Mouse (Mus musculus) common myeloid progenitor, adult 5-6 weeks (primary cell): ENCODE data around the gene Ccnyl1. TPM values are rescaled to one million over a fixed set of nuclear protein-coding genes. Genes with fewer than 3 reads are reported as not detected.

ENCODE experiments used
- ATAC-seq: replicated peaks from 2 replicates; pipeline ENCODE4 v1.8.0; 2016; ENCODE audit warnings: low read depth, mild to moderate bottlenecking, moderate TSS enrichment, inconsistent platforms; ENCODE audit not compliant: poor library complexity, severe bottlenecking
- total RNA-seq: library from RNA; stranded (forward); fragments of 200-1000, 187-1606 nt; gene quantifications from 2 replicates; pipeline ENCODE4 v1.2.3, GENCODE M21; 2017

The Ccnyl1 gene
- total RNA-seq, 1 experiment from 2014 or later, result 4.6 TPM

DNA sequence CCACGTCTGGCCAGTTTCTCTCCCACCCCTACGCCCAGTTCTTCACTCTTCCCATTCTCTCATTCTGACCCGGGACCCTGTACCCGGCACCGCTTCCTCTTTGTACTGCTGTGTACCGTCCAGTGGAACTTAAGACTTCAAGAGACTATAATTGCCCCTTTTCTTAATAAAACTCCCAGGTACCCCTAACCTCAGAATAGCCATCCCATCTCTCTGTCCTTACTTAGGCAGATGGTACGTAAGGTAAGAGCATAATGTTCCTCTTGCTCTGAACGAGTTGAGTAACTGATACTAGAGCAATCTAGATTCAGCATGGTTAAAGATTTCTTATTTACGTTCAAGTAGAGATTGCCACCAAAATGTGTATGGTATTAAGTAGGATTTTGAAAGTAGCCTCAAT, 1.3 kb downstream of the Ccnyl1 start:
- no peak for ATAC-seq

DNA sequence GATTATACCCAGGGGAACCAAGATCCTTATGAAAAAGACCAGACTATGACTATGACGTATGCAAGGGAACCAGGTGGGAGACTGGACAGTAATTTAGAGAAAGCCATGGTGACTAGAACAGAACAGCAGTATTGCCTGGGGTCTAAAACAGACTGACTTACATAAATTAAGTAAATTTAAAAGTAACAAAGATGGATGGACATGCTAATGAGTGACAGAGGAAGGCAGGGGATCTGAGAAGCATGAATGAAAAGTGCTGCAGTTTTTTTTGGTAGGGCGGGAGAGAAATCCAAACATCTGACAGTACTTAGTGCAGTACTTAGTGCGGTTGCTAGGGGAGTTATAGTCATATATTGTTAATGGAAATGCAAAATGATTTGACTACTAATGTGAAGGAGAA, 4.9 kb downstream of the Ccnyl1 start:
- no peak for ATAC-seq

DNA sequence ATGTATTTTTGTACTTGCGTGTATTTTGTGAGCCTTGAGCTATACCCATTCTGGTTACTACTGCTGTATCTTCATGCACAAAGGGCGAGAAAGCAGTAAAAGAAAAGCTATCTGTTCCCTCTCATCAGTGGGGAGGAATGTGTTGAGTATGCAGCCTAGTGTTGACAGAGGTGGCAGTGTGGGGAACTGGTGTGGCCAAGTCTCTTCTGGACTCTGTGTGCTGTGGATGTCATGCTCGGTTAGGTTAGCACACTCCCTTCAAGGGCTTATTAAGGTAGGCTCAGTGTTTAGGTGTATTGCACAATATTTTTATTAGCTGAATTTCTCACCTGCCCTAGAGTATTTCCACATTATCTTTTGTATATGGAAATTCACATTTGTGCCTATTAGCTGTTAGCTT, 11.5 kb downstream of the Ccnyl1 start:
- ATAC-seq, result no peak

DNA sequence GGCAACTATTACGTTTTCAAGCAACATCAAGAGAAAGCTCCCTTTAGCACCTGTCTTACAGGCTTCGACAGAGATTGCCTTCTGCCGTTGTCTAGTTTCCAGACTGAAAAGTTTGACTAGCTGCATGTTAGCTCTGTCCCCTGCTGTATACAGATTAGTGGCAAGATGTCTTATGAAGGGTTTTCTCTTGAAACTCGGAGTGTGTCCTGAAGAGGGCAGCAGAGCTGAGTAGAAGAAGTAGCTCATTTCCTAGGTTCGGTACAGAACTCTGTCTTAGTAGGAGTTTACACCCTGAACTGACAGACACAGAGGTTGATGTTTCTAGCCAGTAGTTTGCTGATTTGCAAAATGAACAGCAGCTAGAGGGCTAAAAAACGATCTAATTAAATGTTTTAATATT, 15.0 kb downstream of the Ccnyl1 start:
- peak; percentile 91 for ATAC-seq

DNA sequence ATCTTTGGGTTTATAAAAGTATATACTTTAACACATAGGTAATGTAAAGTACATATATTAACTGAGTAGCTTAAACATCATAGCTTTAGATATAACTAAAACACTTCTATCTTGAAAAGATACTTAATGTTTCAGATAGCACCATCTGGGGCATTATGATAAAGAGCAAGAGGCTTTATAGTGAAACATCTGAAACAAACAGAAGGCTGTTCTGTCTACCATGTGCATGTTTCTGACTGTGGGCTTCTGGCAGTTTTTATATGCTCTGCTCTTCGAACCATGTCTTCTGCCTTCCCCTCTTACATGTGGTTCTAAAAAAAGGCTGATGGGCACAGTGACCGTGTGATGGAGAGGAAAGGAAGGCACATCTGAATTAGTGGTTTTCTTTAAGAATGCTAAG, 16.4 kb downstream of the Ccnyl1 start:
- no peak for ATAC-seq

DNA sequence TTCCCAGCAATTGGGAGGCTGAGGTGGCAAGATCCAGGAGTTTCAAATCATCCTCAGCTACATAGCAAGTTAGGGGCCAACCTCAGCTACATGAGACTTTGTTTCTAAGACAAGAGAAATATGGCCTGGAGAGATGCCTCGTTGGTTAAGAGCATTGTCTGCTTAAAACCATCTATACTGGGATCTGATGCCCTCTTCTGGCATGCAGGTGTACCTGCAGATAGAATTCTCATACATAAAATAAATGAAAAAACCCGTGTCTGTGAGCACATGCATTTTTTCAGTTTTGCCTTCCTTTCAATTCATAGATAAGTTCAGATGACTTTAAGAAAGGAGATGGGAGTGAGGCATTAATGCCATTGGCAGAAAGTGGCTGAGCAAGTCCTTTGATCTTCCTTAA, 19.6 kb downstream of the Ccnyl1 start:
- ATAC-seq, result no peak; the same call in 1 of the 2 replicates

DNA sequence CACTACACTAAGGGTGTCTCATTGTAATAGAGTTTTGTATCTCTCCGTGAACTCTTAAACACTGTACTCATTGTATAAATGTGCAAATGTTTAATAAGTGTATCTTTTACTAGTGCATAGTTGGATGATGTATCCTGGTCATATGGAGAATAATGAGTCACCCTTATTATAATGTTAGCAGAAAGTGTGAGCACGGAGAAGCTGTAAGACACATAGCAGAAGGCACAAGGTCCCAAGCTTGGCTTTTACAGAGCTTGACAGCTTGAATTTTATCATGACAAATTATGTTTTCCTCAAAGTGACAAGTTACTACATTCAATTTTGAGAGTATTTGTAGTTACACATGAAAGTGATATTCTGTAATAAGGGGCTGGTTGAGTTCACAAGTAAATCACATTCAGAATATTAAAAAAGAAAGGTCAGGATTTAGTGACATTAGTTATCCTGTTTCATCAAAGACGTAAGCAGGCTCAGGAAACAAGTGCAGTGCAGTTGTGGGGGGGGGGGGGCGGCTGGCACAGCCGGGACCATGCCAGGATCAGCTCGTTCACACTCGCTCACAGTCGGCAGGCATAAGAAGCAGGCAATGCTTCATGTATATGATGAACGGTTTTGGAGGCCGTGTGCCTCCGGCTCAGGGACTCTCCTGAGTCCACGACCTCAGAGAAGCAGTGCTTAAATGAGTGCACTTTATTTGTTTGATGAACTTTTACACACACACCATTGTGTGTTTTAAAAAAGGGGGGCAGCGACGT, 21.9 kb downstream of the Ccnyl1 start:
- no peak for ATAC-seq

DNA sequence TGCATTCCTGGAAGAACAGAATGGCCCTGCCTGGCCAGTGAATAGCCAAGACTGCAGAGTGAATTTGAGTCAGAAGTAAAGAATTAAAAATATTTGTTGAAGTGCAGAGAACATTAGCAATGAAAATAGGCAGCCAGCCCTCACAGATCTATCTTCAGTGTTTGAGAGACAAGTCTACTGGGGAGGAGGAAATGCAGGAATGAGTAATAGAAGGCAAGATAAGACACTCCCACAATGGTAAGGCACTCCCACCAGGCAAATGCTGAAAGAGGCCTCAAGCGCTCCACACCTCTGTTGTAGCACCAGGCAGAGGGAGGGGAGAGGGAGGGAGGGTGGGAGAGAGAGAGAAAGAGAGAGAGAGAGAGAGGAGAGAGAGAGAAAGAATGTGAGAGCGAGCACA, 25.2 kb downstream of the Ccnyl1 start:
- ATAC-seq, result no peak

DNA sequence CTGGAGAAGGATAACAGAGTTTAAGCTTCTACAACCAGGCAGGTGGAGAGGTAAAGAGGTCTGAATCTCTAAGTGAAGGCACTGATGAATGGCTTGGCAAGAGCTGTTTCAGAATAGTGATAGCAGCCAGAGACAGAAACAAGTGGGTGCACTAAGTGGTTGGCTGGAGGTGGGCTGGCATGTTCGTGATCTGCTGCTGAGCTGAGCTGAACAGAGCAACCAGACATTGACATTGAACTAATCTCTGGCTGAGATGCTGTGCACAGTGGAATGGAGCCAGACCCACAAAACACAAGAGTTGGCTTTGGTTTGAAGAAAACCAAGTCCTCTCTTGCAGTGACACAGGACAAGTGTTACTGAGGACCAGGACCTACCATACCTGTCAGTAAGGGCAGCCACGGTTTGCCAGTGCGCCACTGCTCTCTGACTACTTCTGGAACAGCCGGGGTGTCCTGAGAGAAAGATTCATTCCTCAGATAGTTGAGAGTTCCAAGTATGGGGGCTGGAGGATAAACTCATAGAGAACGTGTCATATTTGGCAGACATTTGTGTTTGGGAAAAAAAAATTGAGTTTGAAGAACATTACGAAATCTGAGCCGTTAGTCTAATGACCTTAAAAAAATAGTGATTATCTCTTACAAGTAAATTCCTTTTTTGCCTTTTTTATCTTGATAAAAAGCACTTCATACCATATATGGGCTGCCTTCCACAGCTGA, 26.5 kb downstream of the Ccnyl1 start:
- no peak for ATAC-seq

DNA sequence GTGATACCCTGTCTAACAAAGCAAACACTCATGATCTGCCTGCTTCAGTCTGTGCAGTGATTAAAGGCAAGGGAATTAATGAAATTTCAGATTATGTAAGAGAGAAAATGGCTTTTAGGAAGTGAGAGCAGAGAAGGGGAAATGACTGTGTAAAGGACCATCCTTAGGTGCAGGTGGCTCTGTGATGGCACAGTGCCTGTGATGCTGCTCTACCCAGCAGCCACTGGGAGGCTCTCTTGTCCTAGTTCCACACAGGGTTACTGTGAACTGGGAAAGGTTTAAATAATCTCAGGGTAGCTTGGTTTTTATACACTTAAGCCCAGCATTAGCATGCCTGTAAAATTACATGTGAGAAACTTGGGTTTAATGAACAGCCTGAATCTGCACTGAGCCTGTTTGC, 27.2 kb downstream of the Ccnyl1 start:
- ATAC-seq, result peak; percentile 99

DNA sequence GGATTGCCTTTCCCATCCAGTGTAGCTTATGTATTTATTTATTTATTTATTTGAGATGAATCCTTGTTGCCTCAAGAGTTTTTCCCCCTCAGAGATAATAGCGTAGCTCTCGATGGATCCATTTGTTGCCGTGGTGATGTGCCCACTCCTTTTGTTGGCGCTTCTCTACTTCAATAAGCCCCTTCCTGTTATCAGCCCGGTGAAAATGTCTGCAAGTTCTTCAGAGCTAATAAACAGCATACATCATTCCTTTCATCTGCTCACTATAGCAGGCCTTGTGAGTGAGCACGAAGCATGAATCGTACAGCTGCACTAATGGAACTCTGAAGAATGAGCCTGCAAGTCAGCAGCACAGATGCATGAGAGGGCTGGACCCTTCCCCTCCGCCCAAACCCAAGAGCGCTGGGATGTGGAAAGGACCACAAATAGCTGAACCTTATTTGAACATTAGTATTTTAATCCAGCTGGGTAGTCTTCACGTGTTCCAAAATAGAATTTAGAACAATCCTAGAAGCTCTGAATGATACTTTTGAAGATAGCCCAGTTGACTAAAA, 30.9 kb downstream of the Ccnyl1 start:
- ATAC-seq, result no peak

DNA sequence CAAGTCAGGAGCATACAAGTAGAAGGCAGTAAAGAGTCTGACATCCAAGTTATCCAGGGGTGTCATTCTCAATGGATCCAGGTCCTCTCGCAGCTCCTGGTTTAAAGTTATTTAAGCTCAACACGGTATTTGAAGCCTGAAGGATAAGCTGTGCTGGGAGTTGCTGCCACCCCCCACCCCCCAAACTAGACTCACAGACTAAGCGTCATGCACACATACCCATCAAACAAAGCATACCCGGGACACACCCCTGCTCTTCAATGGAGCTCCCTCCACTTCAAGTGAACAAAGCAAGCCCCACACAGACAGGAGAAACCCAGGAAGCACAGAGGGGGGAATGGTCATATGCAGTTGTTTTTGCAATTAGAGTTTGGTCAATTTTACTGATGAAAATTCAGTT, 39.8 kb downstream of the Ccnyl1 start:
- ATAC-seq, result no peak

DNA sequence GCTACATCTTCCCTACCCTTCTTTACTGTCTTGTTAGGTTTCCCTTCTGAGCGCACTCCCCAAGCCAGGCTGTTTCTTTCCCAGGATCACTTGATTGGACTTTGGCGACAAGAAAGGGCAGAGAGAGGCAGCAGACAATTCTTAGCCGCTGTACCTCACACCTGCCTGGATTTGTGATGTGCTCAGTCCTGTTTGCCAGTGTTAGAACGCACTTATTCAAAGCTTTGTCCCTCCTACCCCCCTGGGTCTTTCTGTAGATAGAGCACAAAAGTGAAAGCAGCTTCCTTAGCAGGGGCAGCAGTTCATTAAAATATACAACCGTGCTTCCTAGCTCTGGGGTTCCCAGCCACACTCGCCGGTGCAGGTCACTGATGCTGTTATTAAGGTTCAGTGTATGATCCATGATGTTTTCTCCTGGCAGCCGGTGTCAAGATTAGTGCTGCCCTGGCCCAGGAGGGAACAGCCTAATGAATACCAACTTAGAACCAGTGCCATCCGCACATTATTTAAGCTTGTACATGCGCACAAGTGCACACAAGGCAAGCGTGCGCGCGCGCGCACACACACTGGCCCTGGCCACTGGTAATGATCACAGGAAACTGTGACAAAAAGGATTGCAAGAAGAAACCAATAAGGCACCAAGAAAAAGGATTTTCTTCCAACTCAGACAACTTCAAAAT, 41.2 kb downstream of the Ccnyl1 start:
- ATAC-seq, result no peak

DNA sequence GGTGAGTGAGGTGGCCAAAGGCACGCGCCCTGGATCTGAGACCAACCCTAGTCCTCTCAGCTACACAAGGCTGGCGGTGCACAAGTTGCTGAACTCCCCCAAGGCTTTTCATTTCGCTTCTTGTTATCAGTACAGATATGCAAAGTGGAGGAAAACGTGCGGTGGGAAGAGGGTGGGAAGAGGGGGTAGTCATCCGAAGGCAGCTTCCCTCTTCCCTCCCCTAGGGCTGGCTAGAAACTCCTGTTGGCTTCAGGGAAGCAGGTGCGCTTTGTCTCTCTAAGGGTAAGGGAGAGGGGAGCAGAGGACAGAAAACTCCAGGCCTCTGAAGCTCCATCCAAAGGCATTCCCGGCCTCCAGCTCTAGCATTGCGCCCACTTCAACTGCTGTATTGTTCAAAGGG, 41.9 kb downstream of the Ccnyl1 start:
- no peak for ATAC-seq

DNA sequence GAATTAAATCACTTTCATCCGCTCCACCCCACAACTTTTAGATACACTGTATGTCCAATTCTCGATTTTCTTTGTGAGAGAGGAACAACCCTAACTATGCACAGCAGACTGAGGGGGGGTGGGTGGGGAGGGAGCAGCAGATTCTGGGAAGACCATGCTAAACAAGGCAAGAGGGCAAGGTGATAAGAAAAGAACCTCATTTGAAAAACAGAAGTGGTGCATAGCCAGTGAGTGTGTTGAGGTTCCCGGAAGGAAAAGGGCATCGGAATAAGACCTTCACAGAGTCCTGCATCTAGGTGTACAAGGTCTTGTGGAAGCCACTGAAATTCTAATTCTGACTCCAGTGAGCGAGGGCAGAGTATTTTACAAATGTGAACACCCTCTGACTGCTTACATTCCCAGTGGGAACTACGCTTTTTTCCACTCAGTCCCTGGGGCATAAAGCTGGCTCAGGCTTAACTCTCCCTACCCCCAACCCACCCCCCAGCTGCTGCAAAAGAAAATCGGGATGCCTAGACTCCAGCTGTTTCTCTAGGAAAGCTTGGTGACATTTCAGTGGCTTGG, 42.5 kb downstream of the Ccnyl1 start:
- ATAC-seq, result no peak

DNA sequence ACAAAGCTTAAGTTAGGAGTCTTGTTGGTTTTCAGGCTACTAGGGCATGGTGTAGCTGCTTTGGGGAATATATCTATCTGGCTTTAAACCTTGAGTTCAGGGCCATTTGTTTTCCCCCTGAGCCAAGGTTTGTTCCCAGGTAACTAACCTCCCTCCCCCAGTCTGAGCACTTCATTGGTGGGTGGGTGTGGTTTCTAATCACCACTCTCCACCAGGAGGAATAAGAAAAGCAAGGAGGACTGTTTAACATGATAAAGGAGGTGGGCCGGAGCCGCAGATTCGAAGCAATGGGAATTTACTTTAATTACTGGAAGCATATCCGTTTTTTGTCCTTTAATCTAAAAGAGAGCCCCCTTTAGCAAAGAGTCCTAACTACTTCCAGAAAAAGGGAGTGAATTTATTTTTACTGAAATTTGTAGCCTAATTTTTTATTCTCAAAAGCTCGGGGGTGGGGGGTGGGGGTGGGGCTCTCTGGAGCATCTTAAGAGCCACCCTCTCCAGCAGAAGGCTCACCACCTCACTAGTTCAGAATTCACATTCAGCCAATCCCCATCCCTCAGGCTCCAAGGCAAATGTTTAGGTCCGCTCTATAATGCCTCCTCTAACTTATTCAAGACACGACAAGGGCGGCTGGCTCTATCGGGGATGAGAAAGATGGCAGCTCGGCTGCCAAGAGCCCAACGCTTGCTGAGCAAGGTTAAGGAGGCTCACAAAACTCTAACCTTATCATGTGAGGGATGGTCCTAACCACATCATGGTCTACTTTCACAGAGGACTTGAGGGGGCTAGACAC, 43.4 kb downstream of the Ccnyl1 start:
- ATAC-seq, result no peak

DNA sequence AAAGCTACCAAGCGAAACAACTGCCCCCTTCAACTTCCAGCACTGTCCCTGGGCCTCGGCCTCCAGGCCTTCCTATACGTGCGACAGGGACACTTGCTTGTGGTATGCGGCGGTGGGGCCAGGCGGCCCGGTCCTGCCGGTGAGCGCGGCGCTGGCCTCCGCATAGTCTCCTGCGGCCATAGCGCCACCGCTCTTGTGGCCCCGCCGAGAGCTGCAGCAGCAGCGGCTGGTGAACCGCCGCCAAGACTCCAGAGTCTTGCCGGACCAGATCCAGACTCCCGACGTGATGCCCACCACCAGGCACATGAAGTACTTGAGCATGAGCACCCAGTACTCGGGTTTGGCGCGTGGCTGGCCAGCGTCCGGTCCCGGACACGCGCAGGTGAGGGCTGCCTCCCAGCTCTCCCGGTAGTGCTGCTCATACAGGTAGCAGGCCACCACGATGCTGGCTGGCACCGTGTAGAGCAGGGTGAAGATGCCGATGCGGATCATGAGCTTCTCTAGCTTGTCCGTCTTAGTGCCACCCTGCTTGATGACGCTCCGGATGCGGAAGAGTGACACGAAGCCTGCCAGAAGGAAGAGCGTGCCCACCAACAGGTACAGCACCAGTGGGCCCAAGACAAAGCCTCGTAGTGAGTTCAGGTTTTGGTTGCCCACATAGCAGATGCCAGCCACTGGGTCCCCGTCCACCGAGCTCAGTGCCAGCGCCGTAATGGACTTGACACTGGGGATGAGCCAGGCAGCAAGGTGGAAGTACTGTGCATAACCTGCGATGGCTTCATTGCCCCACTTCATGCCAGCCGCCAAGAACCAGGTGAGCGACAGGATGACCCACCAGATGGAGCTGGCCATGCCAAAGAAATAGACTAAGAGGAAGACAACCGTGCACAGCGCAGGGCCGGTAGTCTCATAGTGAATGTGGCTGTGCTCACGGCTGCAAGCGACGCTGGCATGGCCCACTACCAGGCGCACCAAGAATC, 44.8 kb downstream of the Ccnyl1 start:
- ATAC-seq, result no peak

DNA sequence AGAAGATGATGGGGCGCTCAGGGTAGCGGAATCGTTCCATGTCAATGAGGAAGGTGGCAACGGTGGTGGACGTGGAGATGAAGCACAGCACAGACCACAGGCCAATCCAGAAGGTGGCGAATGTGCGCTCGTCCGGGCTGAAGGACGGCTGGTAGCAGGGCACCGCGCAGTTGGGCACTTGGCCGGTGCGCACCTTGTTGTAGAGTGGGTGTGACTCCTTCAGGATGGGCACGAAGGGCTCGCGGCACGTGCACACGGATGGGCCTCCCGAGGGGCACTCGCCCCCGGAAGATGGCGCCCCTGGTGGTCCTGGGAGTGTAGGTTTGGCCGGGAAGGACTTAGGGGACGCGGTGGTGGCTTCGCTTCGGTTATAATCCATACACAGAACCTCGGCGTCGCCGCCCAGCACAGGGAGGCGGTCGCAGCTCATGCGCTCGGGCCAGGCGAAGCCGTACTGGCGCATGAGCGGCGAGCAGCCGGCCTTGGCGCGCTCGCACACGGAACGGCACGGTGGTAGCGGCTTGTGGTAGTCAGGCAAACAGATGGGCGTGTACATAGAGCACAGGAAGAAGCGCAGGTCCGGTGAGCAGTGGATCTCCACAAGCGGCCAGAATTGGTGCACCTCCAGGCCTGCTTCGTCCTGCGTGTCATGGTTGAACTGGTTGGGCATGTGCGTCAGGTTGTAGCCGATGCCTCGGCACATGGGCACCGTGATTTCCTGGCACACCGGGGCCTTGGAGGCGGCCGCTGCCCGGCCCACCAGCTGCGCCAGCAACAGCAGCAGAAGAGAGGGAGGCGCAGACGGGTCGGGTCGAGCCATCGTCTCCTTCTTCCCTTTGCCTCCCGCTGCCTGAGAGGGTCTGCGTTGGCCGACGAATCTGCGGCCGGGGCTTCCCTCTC, 45.8 kb downstream of the Ccnyl1 start:
- peak; percentile 20 for ATAC-seq
